Mouse (Mus musculus) liver, adult 2 months (tissue): ENCODE data around the gene Rab11fip2.

Source experiments
- CTCF ChIP-seq: fragments of 200-500 bp; IDR thresholded peaks from 2 replicates; pipeline ENCODE4 v1.5.1; 2011; ENCODE audit warnings: low read depth, low read length, control low read depth
- POLR2A ChIP-seq: fragments of 200-500 bp; IDR thresholded peaks from 2 replicates; pipeline ENCODE4 v1.6.1; 2011; ENCODE audit warnings: low read length, control low read depth; ENCODE audit not compliant: insufficient read depth; ENCODE audit errors: extremely low read depth

- no peak for TF ChIP-seq CTCF
- peak; percentile 65 for TF ChIP-seq POLR2A
Measured at GRCm38 (mm10) chr19:59943322-59943871, at the start of gene Rab11fip2.
